Mouse (Mus musculus) erythroid progenitor cell, adult 5-6 weeks (primary cell): Measurements from ENCODE around the gene Gucy2c. TPM values are rescaled to one million over a fixed set of nuclear protein-coding genes. Genes with fewer than 3 reads are reported as not detected.

ENCODE experiments used
- ATAC-seq: replicated peaks from 2 replicates; pipeline ENCODE4 v1.8.0; 2016; ENCODE audit warnings: moderate number of reproducible peaks, mild to moderate bottlenecking, moderate TSS enrichment, inconsistent platforms; ENCODE audit not compliant: poor library complexity, low FRiP score, severe bottlenecking
- total RNA-seq, 2 experiments: library from RNA; stranded (forward) in 1 of 2; stranded (reverse) in 1 of 2; fragments of 150-400 nt in 1 of 2; fragments of 186-747, 209-891 nt in 1 of 2; gene quantifications; 2 replicates each; pipeline versions ENCODE4 v1.2.3 to v1.2.4; 2015 to 2017; ENCODE audit warnings: low replicate concordance in 2 of 2

Gucy2c gene
- total RNA-seq (2015; ENCODE audit: low replicate concordance) (not detected in 2 replicates), total RNA-seq (2017; ENCODE audit: low replicate concordance) (not detected in 2 replicates)

DNA sequence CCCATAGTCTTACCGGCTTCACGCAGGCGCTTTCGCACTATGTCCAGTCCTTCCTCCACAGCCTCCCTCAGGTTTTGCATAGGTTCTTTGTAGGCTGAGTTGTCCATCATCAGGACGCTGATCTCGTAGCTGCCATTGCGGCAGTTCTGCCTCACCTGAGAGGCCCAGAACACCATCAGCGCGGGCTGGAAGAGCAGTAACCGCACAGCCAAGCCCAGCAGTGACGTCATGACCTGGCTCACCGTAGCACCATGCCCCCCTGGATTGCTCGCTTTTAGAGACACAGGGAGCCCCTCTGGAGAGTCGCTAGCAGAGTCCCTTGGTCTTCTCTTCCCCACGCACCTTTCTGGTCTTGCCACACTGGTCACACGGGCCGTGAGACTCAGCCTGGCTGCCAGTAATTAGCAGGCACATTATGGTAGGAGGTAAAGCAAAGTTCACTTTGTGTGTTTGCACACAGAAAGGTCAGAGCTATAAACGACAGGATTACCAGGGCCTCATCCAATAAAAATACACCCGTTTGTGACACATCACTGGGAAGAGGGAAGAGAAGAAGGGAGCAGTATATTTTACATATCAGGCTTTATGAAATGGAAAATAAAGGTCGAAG, at the start of gene Gucy2c:
Gucy2c (minus strand) TSS at position 389 of the 610 bp plus-strand sequence.
- no peak for ATAC-seq

DNA sequence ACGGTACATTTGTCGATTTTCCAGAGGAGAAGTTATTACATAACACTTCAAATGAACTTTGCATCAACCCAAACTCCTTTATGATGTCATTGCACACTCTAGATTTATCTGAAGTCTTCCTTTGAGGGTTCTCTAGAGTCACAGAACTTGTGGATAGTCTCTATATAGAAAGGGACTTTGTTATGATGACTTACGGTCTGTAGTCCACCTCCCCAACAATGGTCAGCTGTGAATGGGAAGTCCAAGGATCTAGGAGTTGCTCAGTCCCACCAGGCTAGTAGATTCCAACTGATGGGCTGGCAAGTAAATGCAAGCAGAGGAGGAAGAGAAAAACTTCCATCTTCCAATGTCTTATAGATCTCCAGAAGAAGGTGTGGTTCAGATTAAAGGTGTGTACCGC, 47.1 kb upstream of the Gucy2c start:
- no peak for ATAC-seq

DNA sequence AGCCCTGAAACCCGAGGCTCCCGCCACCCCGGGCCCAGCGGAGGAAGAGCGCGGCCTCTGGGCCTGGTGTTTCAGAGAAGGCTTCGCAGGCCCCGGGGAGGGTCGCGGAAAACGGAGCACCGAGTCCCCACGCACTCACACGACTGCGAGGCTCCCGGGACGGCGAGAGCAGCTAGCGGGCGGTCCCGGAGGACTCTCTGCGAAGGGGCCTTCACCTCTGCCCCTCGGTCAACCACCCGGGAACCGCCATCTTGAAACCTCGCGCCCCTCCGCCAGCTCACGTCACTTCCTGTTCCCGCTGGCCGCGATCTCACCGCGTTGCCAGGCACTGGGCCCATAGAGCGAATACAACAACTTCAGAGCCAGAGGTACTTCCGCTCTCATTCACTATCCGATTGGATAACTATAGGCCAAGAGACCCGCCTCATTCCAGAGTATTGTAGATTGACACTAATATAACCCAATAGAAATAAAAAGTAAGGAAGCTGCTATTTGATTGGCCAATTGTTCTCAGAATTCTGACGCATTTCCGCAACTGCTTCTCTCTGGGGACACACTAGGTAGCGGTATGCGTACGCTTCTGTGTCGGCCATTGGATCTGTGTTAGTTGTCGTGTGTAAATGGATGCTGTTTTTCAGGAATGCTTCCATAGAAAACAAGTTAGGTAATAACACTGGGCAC, 46.5 kb upstream of the Gucy2c start, which contains the start of gene Wbp11:
Wbp11 (minus strand) TSS at position 353 of the 681 bp plus-strand sequence.
- peak; percentile 99 for ATAC-seq

DNA sequence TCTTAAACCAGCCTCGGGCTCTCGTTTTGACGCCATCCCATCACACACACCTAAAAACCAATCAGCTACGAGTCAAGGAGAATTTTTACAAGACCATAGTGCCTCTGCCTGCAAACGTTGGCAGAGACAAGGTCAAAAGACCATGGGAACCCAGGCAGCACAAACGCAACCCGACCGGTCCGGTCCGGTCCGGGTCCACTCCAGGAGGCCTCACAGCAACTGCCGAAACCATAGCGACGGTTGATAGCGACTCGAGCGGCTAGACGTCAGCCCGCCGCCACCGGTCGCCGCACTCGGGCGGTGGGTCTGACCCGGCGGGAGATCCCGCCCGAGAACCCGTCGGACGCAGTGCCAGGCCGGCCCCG, 45.9 kb upstream of the Gucy2c start, which contains the start of gene BC049715:
BC049715 (plus strand) TSS at position 111 of the 365 bp plus-strand sequence.
- ATAC-seq = peak; percentile 40

DNA sequence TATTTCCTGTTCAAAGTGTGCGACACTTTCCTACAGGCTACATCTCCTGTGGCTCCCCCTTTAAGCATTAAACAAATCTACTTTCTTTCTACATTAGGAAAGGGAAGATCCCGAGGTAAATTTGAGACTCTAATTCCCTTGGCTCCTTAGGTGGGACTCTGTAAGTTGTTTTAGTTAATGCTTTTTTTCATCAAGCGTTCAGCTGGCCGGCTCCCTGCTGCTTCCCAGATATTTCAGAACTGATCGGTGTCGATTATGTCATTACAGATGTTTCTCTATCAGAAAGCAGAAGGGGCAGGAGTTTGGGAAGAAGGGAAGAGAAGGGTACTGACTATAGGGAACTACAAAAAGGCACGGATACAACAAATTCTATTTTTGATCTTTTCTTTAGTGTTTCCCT, 45.6 kb upstream of the Gucy2c start:
- ATAC-seq = no peak

DNA sequence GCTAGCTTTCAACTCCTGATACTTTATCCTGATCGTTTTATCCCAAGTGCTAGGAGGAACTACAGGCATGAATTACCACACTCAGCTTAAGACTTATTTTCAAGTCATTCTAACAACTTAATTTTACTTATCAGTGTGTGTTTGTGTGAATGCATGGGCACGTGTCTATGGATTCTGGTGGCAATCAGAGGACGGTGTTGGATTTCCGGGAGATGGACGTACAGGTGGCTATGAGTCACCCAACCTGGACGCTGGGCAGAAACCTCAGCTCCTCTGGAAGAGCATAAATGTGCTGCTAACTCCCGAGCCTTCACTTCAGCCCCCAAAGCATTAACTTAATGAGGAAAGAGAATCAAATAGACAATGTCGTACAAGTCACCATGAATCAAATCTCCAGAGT, 43.4 kb upstream of the Gucy2c start:
- ATAC-seq = no peak

DNA sequence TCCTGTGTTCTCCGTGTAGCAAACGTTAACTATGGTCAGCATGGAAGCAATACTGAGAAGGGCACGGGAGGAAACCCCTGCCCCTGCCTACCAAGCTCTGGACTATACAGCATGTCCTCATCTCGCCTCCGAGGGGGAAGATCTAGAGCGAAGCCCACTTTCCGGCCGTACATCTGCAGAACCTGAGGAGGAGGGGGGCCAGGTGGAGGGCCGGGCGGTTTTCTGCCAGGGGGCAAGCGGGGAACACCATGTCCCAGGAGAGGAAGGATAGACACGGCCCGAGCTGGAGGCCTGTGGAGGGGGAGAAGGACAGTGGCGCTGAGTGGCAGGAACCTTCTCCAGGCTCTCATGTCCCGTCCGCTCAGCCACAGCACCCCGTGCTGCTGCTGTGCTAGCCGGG, 39.5 kb upstream of the Gucy2c start:
- ATAC-seq = no peak

DNA sequence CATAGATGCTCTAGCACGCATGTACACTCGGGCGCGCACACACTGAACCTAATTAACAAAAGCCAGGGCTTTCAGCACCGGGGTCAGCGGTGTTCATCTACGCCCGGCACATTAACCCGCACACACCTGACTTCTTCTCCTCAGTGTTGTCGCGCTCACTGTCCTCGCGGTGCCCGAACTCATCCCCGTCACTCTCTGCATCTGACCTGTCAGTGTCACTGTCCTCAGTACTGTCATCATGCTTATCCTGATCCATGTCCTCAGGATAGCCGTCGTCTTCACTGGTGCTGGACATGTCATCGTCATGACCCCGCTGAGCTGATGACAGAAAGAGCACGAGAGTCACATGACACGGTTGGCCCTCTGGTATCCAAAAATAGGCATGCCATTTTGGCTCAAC, 38.8 kb upstream of the Gucy2c start:
- no peak for ATAC-seq

DNA sequence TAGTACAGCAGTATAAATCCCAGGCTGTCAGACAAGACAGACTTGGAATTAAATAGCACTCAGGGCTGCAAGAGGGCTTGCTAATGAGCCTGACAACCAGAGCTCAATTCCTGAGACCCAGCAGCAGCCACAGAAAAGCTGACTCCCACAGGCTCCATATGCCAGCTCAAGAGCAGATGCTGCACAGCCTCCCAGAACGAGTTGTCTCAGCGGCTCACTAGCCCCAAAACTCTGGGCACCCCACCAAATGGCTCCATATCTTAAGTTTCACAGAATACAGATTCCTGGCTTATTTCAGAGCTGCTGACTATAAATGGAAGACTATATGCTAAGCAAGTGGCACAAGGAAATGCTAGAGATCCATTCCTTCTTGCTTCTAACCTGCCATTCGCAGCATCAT, 36.0 kb upstream of the Gucy2c start:
- ATAC-seq = no peak

DNA sequence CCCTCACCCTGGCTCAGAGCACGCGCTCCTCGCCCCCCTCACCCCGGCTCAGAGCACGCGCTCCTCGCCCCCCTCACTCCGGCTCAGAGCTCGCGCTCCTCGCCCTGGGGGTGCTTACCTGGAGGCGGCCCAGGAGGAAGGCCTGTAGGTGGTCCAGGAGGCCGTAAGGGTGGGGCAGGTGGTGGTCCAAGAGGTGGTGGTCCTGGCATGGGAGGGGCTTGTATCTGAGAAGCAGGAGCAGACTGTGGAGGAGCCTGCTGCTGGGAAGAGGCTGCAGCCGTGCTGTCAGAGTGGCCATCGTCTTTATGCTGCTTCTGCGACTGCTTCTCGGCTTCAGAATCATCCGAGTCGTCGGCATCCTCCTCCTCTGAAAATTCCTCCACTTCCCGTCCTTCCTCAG, 35.3 kb upstream of the Gucy2c start:
- no peak for ATAC-seq

DNA sequence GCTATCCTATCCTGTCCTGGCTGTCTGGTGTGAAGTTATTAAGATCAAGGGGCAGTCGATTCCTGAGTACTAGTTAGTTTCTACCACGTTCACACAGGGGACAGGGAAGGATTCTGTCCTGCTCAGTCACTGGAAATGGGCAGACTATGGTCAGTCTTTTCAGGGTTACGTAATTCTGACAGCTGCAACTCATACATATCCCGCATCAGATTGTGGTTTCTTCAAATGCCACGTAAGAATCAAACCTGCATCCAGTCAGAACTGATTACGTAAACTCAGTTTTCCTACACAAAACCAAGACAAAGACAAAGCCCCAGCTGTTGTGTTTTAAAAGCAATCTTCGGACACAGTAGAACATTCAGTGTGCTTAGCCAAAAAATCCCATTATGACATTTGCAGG, 33.8 kb upstream of the Gucy2c start:
- ATAC-seq = no peak

DNA sequence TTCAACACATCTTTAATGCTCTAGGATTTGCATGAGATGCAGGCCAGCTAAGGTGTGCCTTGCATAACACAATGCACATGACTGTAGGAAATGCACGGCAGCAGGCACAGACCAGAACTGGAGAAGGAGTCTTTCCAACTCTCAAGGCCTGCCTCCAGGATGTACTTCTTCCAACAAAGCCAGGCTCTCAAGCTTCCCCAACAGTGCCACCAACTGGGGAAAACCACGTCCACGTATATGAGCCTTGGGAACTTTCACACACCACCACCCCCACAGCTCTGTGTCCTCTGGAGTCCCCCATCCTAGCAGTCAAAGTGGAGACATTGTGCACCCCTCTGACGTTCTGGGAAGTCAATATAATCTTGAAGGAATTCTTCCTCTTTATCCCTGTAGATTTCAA, 31.6 kb upstream of the Gucy2c start:
- no peak for ATAC-seq

DNA sequence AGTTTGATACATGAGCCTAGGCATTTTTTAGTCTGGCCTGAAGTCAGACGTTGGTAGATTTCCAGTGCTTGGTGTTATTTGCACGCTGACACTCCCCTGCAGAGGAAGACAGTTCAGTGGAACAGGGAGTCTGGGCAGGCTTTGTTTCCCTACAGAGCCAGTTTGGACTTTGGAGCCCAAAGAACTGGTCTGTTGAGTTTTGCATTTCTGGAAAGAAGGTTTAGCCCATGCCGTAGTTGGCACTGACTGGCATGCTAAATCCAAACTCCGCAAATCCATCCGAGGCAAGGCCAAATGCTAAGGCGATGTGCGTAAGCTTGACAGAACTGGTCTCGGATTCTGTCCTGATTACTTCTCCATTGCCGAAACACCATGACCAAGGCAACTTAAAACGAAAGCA, 29.6 kb upstream of the Gucy2c start:
- ATAC-seq = no peak

DNA sequence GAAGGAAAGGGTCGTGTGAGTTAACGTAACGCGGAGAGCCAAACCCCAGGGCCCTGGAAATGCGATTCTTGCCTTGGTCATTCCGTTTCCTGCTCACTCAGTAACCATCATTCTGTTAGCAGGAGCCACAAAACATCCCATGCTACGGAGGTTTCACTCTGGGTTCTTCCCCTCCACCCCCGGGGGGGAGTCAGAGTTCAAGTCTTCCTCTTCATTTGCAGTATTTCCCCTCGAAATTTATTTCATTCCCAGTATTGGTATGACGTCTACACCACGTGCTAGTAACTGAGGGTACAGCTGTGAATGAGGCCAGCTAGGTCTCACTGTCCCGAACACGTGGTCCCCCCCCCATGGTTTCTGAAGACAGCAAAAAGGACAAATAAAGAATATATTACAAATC, 28.1 kb upstream of the Gucy2c start:
- ATAC-seq = no peak

DNA sequence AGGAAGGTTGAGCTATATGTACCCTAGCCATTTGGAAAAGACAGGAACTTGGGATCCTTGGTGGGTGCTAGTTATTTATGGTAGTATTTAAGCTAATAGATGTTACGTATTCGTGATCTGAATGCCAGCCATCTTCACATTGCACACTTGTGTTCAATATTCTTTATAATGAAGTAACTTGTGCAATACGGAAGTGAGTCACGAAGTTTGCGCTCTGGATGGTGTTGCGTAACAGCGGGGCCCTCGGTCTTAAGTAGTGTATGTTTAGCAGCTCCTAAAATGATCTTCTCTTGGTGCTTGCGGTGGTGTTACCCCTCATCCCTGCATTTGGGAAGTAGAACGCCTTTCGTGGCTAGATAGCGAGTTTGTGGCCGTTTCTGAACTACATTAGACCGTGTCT, 27.5 kb upstream of the Gucy2c start:
- no peak for ATAC-seq

DNA sequence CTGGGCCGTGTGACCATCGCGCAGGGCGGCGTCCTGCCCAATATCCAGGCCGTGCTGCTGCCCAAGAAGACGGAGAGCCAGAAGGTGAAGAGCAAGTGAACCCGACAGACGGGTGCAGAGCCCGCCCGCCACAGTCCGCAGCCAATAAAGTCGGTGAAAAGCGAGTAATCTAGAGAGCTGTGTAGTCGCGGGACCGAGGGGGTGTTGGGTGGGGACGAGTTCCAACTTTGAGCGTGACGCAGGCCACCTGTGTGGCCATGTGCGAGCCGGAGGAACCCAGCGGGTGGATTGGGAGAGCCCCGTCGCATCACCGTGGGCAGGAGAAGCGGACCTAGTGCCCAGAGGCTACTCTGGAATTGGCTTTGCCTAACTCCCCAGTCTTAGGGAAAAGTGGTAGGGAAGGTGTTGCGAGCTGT, 27.1 kb upstream of the Gucy2c start:
- peak; percentile 30 for ATAC-seq

DNA sequence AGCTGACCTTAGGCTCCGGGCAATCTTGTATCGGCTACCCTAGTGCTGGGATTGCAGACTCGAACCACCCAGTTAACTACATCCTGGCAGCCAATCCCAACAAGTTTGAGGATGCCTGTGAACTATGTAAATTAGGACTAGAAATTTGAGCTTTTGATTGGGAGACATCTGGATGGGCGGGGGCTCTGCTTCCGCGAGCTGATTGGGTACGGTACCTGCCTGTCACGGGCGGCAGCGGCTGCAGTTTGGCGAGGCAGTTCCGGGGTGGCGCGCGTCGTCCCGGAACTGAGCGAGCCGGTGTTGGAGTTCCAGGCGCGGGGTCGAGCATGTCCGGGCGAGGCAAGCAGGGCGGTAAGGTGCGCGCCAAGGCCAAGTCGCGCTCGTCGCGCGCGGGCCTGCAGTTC, 26.5 kb upstream of the Gucy2c start, which contains the start of gene H2afj:
H2afj (plus strand) TSS at position 231 of the 404 bp plus-strand sequence.
- peak; percentile 72 for ATAC-seq

DNA sequence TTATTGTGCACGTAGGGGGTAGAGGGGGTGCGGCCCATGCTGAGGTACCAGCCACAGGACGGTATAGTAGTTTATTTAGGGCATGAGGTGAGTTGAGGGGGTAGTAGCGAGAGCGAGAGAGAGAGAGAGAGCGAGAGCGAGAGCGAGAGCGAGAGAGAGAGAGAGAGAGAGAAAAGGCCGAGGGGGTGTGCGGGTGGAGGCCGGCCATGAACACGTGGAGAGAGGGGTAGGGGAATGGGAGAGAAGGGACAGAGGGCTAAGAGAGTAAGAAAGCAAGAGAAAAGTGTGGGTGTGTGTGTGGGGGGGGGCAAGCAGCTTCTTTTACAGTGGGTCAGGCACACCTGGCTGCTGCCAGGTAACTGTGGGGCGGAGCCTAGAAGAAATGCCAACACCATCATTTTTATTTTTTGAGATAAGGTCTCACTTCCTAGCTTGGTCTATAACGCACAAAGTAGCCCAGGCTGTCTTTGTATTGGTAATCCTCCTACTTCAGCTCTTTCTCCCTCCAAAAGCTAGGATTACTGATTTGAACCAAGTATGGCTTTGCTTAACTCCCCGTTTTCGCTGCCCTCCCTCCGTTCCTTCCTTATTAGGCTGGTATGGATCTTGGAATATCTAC, 25.9 kb upstream of the Gucy2c start:
- 0 out of 2 replicates have a peak, but pooled peaks have one; percentile 0 for ATAC-seq

DNA sequence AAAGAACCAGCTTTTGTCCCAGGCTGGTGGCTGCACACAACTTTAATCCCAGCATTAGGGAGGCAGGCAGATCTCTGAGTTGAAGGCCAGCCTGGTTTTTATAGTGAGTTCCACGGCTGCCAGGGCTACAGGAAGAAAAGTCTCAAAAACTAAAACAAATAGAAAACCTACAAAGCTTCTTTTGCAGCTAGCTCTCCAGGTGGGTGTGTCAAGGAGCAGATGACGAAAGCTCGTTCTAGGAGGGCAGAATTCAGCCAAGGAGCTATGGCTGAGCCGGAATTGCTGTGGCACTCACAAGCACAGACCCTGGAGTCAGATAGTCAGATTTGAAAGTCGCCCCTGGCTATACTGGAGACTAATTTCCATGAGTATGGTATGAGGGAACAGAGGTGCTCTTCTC, 25.3 kb upstream of the Gucy2c start:
- ATAC-seq = no peak

DNA sequence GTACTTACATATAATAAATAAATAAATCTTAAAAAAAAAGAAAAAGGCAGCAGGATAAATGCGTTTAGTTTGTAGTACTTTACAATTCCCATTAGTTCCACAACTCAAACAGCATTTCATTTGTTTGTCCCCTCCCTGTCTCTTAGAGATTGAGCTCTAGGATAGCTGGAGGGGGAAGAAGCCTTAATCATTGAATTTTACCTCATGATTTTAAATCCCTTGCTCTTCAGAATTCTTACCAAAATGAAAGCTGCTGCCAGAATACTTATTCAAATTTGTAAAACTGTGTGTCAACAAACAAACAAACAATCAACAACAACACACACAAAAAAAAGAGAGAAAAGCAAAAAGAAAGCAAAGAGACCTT, 23.8 kb upstream of the Gucy2c start:
- no peak for ATAC-seq
